Mouse (Mus musculus) gonadal fat pad, adult 2 months (tissue): ENCODE data around the gene Oog4. TPM values are rescaled to one million over a fixed set of nuclear protein-coding genes. Genes with fewer than 3 reads are reported as not detected.
"Not testable (repeated sequence)": the region's sequence is repeated elsewhere in the genome, so short reads cannot be mapped to it uniquely, and the experiment has no call there.

Experiments used
- DNase-seq: peaks from one replicate; pipeline ENCODE4 v3.0.0-alpha.2; 2012; ENCODE audit warnings: low read depth
- polyA plus RNA-seq: library from polyadenylated mRNA; depleted of rRNA; stranded (reverse); fragments of >200 nt; gene quantifications from 2 replicates; pipeline ENCODE4 v1.2.3, GENCODE M21; 2012; rRNA removed

The Oog4 gene
- polyA plus RNA-seq, result not detected in 2 replicates

DNA sequence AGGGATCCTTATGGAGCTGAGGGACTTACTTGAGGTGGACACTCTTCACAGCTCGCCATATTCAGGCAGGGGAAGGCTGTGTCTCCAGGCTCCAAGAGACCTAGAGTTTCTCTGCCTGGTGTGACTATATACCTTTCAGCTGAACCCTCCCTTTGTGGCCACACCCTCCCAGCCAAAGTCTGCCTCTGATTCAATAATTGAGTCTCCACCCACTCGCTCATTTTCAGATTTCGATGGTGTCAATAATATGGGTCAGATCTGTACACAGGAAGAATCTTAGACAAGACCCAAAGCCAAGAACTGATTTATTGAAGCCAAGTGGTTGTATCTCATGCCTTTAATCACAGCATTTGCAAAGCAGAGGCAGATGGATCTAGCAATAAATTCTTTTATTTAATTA, at the start of gene Oog4:
Oog4 (minus strand) TSS at position 101 of the 400 bp plus-strand sequence.
- no peak for DNase-seq

DNA sequence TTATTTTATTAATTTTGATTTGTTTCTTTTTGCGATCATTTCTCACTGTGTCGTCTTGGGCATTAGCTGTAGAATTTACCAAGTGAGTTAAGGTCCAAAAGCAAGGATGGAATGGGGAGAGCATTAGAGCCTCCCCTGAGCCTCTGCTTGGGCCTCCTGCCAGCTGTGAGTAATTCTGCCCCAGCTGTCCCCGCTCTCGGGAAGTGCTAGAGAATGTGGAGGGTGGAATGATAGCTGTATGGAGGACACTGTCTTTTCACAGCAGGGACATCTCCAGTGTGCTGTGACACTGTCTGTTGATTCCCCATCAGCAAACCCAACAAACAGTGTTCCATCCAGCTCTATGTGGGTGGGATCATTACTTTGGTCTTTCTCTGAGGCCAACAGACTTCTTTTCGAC, 23.4 kb downstream of the Oog4 start:
- DNase-seq, result not testable (repeated sequence)

DNA sequence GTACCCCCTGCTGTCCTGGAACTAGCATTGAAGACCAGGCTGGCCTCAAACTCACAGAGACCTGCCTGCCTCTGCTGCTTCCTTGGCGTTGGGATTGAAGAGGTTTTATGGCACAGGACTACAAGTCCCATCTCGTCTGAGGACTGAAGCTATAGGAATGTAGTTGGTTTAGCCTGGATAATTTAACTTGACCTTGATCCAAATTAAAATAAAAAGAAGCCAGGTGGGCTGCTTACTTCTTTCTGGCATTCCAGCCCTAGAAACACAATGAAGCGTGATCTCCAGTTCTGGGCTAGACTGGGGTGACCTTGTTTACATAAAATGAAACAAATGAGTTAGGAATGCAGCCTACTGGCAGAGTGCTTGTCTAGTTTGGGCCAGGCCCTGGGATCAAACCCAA, 36.0 kb downstream of the Oog4 start:
- DNase-seq, result no peak

DNA sequence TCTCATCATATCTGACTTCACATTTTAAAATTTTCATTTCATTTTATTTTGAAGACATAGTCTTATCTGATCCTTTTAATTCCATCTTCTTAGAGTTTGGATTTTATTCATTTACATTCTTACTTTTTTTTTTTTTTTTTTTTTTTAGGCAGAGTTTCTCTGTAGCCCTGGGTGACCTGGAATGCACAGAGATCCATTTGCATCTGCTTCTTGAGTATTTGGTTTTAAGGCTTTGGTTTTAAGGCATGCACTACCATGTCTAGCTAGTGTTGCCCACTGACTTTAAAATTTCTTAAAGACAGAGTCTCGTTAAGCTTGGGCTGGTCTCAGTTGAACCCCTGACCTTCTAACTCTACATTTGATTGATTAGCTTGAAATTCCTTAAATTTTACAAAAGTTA, 36.5 kb downstream of the Oog4 start:
- DNase-seq, result no peak

DNA sequence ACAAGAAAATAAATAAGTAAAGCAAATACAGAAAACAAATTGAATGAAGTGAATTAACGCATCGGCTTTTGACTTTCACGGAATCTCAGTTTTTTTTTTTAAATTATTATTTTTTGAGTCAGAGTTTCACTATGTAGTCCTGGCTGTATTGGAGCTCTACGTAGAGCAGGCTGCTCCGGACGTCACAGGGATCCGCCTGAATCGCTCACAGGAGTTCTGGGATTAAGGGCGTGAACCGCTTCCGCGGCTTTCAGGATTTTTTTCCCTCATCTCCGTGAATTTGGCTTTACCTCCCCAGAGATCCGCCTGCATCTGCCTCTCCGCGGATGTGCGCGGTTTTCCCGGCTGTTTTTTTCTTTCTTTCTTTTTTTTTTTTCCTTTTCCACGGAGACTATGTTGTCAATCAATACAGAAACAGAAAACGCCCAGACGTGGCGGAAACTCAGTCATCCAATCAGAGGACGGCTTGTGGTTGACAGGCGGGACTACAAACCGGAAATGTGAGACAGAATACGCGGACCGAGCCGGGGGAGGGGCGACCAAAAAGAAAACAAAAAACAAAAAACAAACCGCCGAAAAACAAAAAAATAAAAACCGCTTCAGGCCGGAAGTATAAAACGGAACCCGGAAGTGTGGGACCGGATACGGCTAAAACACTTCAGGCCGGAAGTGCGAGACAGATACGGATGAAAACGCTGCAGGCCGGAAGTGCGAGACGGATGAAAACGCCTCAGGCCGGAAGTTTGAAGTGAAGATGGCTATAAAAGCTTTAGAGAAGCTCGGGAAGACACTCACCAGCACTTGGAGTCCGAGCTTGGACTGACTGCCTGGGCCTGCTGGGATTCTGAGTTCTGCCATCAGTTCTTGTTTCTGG, 37.7 kb downstream of the Oog4 start, which contains the start of gene Pramef8:
Pramef8 (plus strand) TSS at position 208 of the 874 bp plus-strand sequence.
- DNase-seq, result peak; percentile 77

DNA sequence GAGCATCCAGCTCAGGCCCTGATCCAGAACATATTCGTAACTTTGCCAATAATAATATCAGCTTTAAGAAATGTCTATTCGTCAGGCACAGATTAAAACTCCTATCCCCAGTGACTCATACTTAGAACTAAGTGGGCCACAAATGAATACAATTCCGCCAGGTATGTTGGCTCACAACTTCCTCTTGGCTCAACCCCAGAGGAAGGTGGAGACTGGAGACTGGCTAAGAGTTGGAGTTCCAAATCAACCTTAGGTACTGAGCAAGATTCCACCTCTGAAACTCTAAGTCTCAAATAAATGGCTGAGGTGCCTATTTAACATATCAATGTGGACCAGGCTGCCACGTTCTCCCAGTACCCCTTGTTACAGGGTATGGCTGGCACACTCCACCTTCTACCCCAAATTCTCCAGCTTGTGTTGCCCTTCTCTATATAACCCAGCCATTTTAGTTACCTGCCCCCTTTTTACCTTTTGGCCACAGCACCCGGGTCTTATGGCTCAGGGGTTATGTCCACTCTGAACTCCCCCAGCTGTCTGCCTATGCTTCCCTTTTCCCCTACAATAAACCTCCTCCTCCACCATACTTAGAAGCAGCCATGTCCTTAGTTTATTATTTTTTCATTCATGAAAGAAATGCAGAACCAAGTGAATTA, 38.4 kb downstream of the Oog4 start:
- DNase-seq, result peak; percentile 59

DNA sequence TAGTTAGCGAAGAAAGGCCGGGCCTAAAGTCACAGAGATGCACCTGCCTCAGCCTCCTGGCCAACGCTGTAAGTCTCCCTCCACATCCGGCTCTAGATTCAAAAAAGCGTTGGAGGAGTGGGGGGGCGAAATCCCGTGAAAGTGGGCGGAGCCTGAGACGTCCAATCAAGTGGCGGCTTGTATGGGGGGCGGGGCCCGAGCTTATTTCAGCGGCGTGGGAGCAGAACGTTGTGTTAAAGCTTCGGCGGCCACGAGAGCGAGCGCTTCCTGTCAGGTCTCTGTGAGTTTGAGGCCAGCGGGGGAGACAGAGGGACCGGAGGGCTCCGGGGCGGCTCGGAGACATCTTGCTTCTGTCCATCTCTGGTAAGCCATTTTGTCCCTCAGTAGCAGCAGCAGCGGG, 55.9 kb downstream of the Oog4 start, which contains the start of gene Pramel1:
Pramel1 (plus strand) TSS at position 248 of the 400 bp plus-strand sequence.
- no peak for DNase-seq

DNA sequence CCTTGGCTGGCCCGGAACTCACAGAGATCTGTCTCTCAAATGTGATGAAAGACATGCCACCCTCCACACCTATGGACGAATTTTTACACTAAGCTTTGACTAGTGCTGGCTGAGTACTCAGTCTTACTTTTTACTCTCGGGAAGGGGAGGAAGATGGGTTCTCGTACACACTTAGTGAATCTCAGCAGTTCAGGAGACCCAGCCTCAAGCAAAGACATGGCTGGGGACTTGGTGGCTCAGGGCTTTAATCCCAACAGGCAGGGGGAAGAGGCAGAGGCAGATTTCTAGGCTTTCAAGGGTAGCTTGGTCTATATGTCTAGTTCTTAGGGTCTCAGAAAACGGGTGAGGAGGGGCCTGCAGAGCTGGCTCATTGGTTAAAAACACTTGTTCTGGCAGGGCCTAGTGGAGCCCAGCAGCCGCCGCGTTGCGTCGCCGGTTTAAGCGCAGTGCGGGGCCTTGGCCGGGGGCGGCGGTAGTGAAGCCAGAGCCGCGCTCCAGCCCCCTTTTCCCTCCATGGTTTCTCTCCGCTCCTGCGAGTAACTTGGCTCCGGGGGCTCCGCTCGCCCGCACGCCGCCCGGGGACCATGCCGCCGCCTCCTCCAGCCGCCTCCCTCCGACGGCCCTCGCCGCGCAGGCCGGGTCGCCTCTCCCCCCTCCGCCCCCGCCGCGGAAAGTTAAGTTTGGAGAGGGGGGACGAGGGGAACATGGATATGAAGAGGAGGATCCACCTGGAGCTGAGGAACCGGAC, 61.0 kb downstream of the Oog4 start:
- DNase-seq, result no peak

Other genes starting within 250 kb of the Oog4 start
- 10.5 and 16.0 TPM in 2 replicates for gene Prdm2, start 237.3 kb downstream of the Oog4 start, polyA plus RNA-seq
- gene Pdpn, start 150.8 kb downstream of the Oog4 start, polyA plus RNA-seq, result 18.6 and 18.8 TPM in 2 replicates
- not detected in 2 replicates for gene Lrrc38, start 100.6 kb downstream of the Oog4 start, polyA plus RNA-seq
- gene Pramel1, start 55.9 kb downstream of the Oog4 start, polyA plus RNA-seq, result not detected in 2 replicates
- 7.9 and 8.3 TPM in 2 replicates for gene Pramef8, start 37.9 kb downstream of the Oog4 start, polyA plus RNA-seq
- gene Gm13043, start 61.0 kb upstream of the Oog4 start, polyA plus RNA-seq, result not detected in 2 replicates
- gene Gm13040, start 85.6 kb upstream of the Oog4 start, polyA plus RNA-seq, result not detected in 2 replicates
- not detected in 2 replicates for gene BC080695, start 101.4 kb upstream of the Oog4 start, polyA plus RNA-seq
- gene Gm13057, start 101.4 kb upstream of the Oog4 start, polyA plus RNA-seq, result not detected in 2 replicates
- gene Gm13083, start 164.7 kb upstream of the Oog4 start, polyA plus RNA-seq, result not detected in 2 replicates
- gene Gm13088, start 206.9 kb upstream of the Oog4 start, polyA plus RNA-seq, result not detected in 2 replicates